Mouse (Mus musculus) G1E (cell line): ENCODE results near the gene Alcam.

Experiments
- CTCF ChIP-seq: IDR thresholded peaks from 2 replicates; pipeline ENCODE4 v1.5.1; 2012; ENCODE audit warnings: low read depth, low read length, inconsistent platforms, mixed read lengths
- GATA2 ChIP-seq: IDR thresholded peaks from 2 replicates; pipeline ENCODE4 v1.6.1; 2012; ENCODE audit warnings: low read depth, low read length, inconsistent platforms, borderline replicate concordance

GRCm38 (mm10) chr16:52307016-52307415, 146.9 kb downstream of the Alcam start:
- TF ChIP-seq CTCF (no peak), GATA2 (no peak)
